Comparison of ENCODE assay signal across 8 mouse cellular contexts in genomic region chr4:150915181-150915906, GRCm38 (mm10). TPM values are rescaled to one million over a fixed set of nuclear protein-coding genes. Genes with fewer than 3 reads are reported as not detected.
DNase-seq lines count a peak whose midpoint lies in the region; ATAC-seq and TF ChIP-seq lines count a peak whose summit lies in the region.

No protein-coding gene starts in this region.

- no peak for DNase-seq in heart, adult 8-10 months (ENCODE audit: low spot score)
- DNase-seq in A20 (ENCODE audit: low read depth, low spot score) = peak; percentile 55
- DNase-seq in adrenal gland, postnatal 14 days = no peak
- DNase-seq in natural killer cell, adult 2 months (ENCODE audit: low spot score in 2 of 2) = no peak

- H3K9ac ChIP-seq in heart, embryonic 13.5 days = peak overlapping the region; percentile 89
- H3K9ac ChIP-seq in intestine, postnatal 0 days (ENCODE audit: low read depth, low read length) = peak overlapping the region; percentile 66; the same call in 1 of the 2 replicates
- peak overlapping the region; percentile 84 for H3K9ac ChIP-seq in neural tube, embryonic 13.5 days

- no peak for TF ChIP-seq CTCF in cortical plate, adult 2 months (IDR thresholded peaks at IDR 0.05; ENCODE audit: extremely low read depth, insufficient read depth, low read length)
- no peak for TF ChIP-seq CTCF in intestine, postnatal 0 days (IDR thresholded peaks at IDR 0.05; ENCODE audit: low read depth)

- peak overlapping the region; percentile 88 for H3K27ac ChIP-seq in heart, embryonic 13.5 days (replicated peaks)
- peak overlapping the region; percentile 36 for H3K27ac ChIP-seq in cortical plate, adult 2 months (ENCODE audit: insufficient read depth, low read length)
- peak overlapping the region; percentile 90; the same call in 1 of the 2 replicates for H3K27ac ChIP-seq in intestine, postnatal 0 days (ENCODE audit: low read depth, low read length)
- peak overlapping the region; percentile 80 for H3K27ac ChIP-seq in neural tube, embryonic 13.5 days (replicated peaks)

- H3K36me3 ChIP-seq in heart, embryonic 13.5 days = no peaks in the 10 kb centered on the region
- no peaks in the 10 kb centered on the region for H3K36me3 ChIP-seq in intestine, postnatal 0 days (ENCODE audit: control insufficient read depth, insufficient read depth)
- no peaks in the 10 kb centered on the region for H3K36me3 ChIP-seq in neural tube, embryonic 13.5 days

- H3K27me3 ChIP-seq in heart, embryonic 13.5 days (replicated peaks) = no peaks in the 10 kb centered on the region
- no peaks in the 10 kb centered on the region for H3K27me3 ChIP-seq in intestine, postnatal 0 days (replicated peaks; ENCODE audit: control insufficient read depth, insufficient read depth, low read length)
- H3K27me3 ChIP-seq in neural tube, embryonic 13.5 days = no peaks in the 10 kb centered on the region

- H3K9me3 ChIP-seq in heart, embryonic 13.5 days = no peaks in the 10 kb centered on the region
- no peaks in the 10 kb centered on the region for H3K9me3 ChIP-seq in intestine, postnatal 0 days (ENCODE audit: control insufficient read depth)
- no peaks in the 10 kb centered on the region for H3K9me3 ChIP-seq in neural tube, embryonic 13.5 days

- H3K4me3 ChIP-seq in heart, embryonic 13.5 days = peak overlapping the region; percentile 78
- H3K4me3 ChIP-seq in cortical plate, adult 2 months (ENCODE audit: insufficient read depth, low read length) = peak overlapping the region; percentile 50
- H3K4me3 ChIP-seq in intestine, postnatal 0 days (ENCODE audit: low read depth, low read length) = peak overlapping the region; percentile 74
- H3K4me3 ChIP-seq in neural tube, embryonic 13.5 days = peak overlapping the region; percentile 55

- peak overlapping the region; percentile 82 for H3K4me2 ChIP-seq in heart, embryonic 13.5 days
- peak overlapping the region; percentile 76 for H3K4me2 ChIP-seq in intestine, postnatal 0 days (replicated peaks; ENCODE audit: low read depth)
- H3K4me2 ChIP-seq in neural tube, embryonic 13.5 days = peak overlapping the region; percentile 73

- ATAC-seq in heart, embryonic 13.5 days (ENCODE audit: extremely low read depth, insufficient number of reproducible peaks, low FRiP score, low TSS enrichment) = no peak
- ATAC-seq in intestine, postnatal 0 days = no peak
- ATAC-seq in neural tube, embryonic 13.5 days (ENCODE audit: low read depth) = no peak

- WGBS in heart, embryonic 13.5 days = 51% methylated on average over 10 of the region's 10 CpGs
- 46% methylated on average over 10 of the region's 10 CpGs for WGBS in intestine, postnatal 0 days
- WGBS in neural tube, embryonic 13.5 days = 43% methylated on average over 10 of the region's 10 CpGs

- TF ChIP-seq POLR2A in cortical plate, adult 2 months (IDR thresholded peaks at IDR 0.05; ENCODE audit: extremely low read depth, insufficient read depth, low read length) = no peak

- H3K4me1 ChIP-seq in heart, embryonic 13.5 days = peaks cover 21% of the 10 kb centered on the region
- H3K4me1 ChIP-seq in cortical plate, adult 2 months (ENCODE audit: control insufficient read depth, insufficient read depth, low read length) = peaks cover 9% of the 10 kb centered on the region
- H3K4me1 ChIP-seq in intestine, postnatal 0 days (replicated peaks; ENCODE audit: control insufficient read depth, insufficient read depth, low read length) = 0 out of 2 replicates have a peak, but pooled peaks cover 4% of the 10 kb centered on the region
- H3K4me1 ChIP-seq in neural tube, embryonic 13.5 days (replicated peaks) = peaks cover 22% of the 10 kb centered on the region

RNA-seq across cellular contexts. Expression of gene Tnfrsf9, which starts 1.0 kb away (rescaled TPM):
- 0.57 and 0.82 TPM in 2 replicates for polyA plus RNA-seq in heart, embryonic 13.5 days (2015; fragmentation: Nextera tagmentation; extraction: Ambion mirVana)
- under 1 TPM; 0.12 to 0.29 (median 0.22) TPM for total RNA-seq in heart, adult 8-10 months (2022)
- 0.71 and 0.74 TPM in 2 replicates for polyA plus RNA-seq in cortical plate, adult 2 months (2012; rRNA removed)
- polyA plus RNA-seq in intestine, postnatal 0 days (2015; fragmentation: Nextera tagmentation; extraction: Ambion mirVana) = 0.20 and 0.42 TPM in 2 replicates
- 0.29 and 0.50 TPM in 2 replicates for polyA plus RNA-seq in neural tube, embryonic 13.5 days (2015; fragmentation: Nextera tagmentation; extraction: Ambion mirVana)
- total RNA-seq in adrenal gland, postnatal 14 days (2021) = 0.15 and 0.60 TPM in 2 replicates

RNA-seq across cellular contexts. Expression of gene Park7, which starts 1.1 kb away (rescaled TPM):
- polyA plus RNA-seq in heart, embryonic 13.5 days (2015; fragmentation: Nextera tagmentation; extraction: Ambion mirVana) = 298 and 333 TPM in 2 replicates
- total RNA-seq in heart, adult 8-10 months (2022) = 100 to 1,000 TPM; 275 to 312 (median 290) TPM
- polyA plus RNA-seq in cortical plate, adult 2 months (2012; rRNA removed) = 284 and 300 TPM in 2 replicates
- 223 and 231 TPM in 2 replicates for polyA plus RNA-seq in intestine, postnatal 0 days (2015; fragmentation: Nextera tagmentation; extraction: Ambion mirVana)
- polyA plus RNA-seq in neural tube, embryonic 13.5 days (2015; fragmentation: Nextera tagmentation; extraction: Ambion mirVana) = 369 and 374 TPM in 2 replicates
- total RNA-seq in adrenal gland, postnatal 14 days (2021) = 251 and 259 TPM in 2 replicates

Comparison
In these comparisons a context has a peak if more than half of its experiments do, and no peak if none do; other contexts are left out.
1. H3K27ac ChIP-seq: peak in every context shown above with its lines; median percentile 90 in intestine, postnatal 0 days; 88 in heart, embryonic 13.5 days; 80 in neural tube, embryonic 13.5 days; 36 in cortical plate, adult 2 months.